ENCODE assay signal across 15 mouse cellular contexts in the genomic region with DNA sequence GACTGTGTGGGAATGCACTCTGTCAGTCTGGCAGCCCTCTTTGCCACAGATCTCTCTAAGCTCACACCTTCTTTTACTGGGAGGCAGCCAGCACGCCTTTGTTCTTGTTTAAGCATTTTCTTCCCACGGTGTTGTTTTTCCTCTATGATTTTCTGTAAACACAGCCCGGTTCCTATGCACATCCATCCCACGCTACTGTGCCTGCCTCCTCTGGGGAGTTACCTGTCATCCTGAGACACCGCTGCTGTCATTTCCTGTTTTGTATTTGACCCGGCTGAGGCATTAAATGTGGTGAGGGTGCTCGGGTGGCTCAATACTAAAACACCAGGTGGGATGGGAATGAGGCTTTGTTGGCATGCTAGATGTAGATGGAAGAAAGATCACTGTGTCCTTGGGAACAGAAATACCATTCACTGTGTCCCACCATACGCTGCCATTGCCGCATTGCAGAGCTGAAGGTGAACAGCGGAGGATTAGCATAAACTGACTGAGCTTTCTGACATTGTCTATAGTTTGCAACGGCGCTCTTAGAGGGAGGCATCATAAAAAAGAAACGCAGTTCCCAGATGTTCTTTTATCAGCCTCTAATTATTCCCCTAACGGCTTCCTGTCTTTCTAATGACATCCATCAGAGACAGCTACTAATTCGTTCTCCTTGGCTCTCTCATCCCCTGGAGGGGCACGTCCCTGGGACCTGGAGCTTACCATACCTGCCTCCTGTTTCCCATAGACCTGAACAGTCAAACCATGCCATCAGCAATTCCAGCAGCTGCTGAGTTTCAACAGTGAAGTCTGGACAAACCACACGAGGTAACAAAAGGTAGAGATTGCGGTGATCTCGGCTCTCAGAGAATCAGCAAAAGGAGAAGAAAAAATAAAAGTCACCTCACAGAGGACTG.
A peak's percentile ranks its signal among the peaks of the same experiment; 100 is the strongest.
DNase-seq lines count a peak whose midpoint lies in the region; ATAC-seq and TF ChIP-seq lines count a peak whose summit lies in the region.
"Had no signal": no experiment of that assay in that cellular context is flagged by ENCODE, and none has a peak within 500 bp of the region (broad histone marks: within the 10 kb centered on the region; RNA-seq: fewer than 3 reads in every experiment).

No protein-coding gene starts in this region.

- no peaks in the 10 kb centered on the region for H3K27me3 ChIP-seq in forebrain, embryonic 10.5 days (ENCODE audit: poor library complexity, severe bottlenecking)
- H3K27me3 ChIP-seq in forebrain, embryonic 11.5 days (ENCODE audit: control insufficient read depth, insufficient read depth, low read length): no peaks in the 10 kb centered on the region
- no peaks in the 10 kb centered on the region for H3K27me3 ChIP-seq in forebrain, embryonic 14.5 days (replicated peaks; ENCODE audit: control insufficient read depth, insufficient read depth, low read length)
- no peaks in the 10 kb centered on the region for H3K27me3 ChIP-seq in midbrain, postnatal 0 days (ENCODE audit: insufficient read depth, low read length)
- H3K27me3 ChIP-seq: lung, embryonic 15.5 days had no signal

- peak; percentile 7 for DNase-seq in forebrain, embryonic 10.5 days (ENCODE audit: extremely low spot score, low spot score)
- DNase-seq in forebrain, embryonic 11.5 days (ENCODE audit: low spot score): no peak
- no peak for DNase-seq in left cerebral cortex, adult 2 months (ENCODE audit: extremely low spot score in 1 of 2, low spot score in 2 of 2)
- no peak for DNase-seq in left cerebral cortex, postnatal 25 days (ENCODE audit: low spot score in 2 of 2)
- peak; percentile 22 for DNase-seq in forebrain, embryonic 14.5 days (ENCODE audit: low spot score)
- DNase-seq in midbrain, postnatal 0 days (ENCODE audit: low spot score): peak; percentile 24
- DNase-seq in T-cell, adult 2 months (ENCODE audit: low spot score): no peak
- DNase-seq in spleen, postnatal 10 days (ENCODE audit: low spot score in 2 of 2): no peak
- DNase-seq: cerebellum, adult 2 months; embryo, embryonic 11 days; heart, adult 2 months; kidney, adult 11 months; right cerebral cortex, adult 18-20 months had no signal

- no peak overlapping the region for H3K9ac ChIP-seq in forebrain, embryonic 11.5 days (ENCODE audit: low read length)
- H3K9ac ChIP-seq in forebrain, embryonic 14.5 days (ENCODE audit: low read length): no peak overlapping the region
- no peak overlapping the region for H3K9ac ChIP-seq in midbrain, postnatal 0 days (replicated peaks; ENCODE audit: low read length, poor library complexity, severe bottlenecking)
- H3K9ac ChIP-seq: lung, embryonic 15.5 days had no signal

- H3K9me3 ChIP-seq in forebrain, embryonic 10.5 days: no peaks in the 10 kb centered on the region
- H3K9me3 ChIP-seq in forebrain, embryonic 11.5 days (ENCODE audit: control insufficient read depth, low read length): no peaks in the 10 kb centered on the region
- no peaks in the 10 kb centered on the region for H3K9me3 ChIP-seq in forebrain, embryonic 14.5 days (replicated peaks; ENCODE audit: control insufficient read depth, low read length)
- H3K9me3 ChIP-seq in midbrain, postnatal 0 days (ENCODE audit: low read length): no peaks in the 10 kb centered on the region
- H3K9me3 ChIP-seq: lung, embryonic 15.5 days had no signal

- H3K27ac ChIP-seq in forebrain, embryonic 10.5 days: no peak overlapping the region
- no peak overlapping the region for H3K27ac ChIP-seq in forebrain, embryonic 11.5 days (ENCODE audit: low read depth, low read length)
- H3K27ac ChIP-seq in left cerebral cortex, adult 2 months: peak overlapping the region; percentile 71
- 0 out of 2 replicates have a peak overlapping the region, but pooled peaks have one; percentile 21 for H3K27ac ChIP-seq in forebrain, embryonic 14.5 days (ENCODE audit: low read depth, low read length)
- no peak overlapping the region for H3K27ac ChIP-seq in midbrain, postnatal 0 days (ENCODE audit: low read depth, low read length)
- H3K27ac ChIP-seq: heart, adult 2 months; lung, embryonic 15.5 days had no signal

- no peak overlapping the region for H3K4me2 ChIP-seq in forebrain, embryonic 11.5 days (ENCODE audit: low read depth, low read length, severe bottlenecking)
- no peak overlapping the region for H3K4me2 ChIP-seq in forebrain, embryonic 14.5 days (ENCODE audit: low read length)
- H3K4me2 ChIP-seq in midbrain, postnatal 0 days (ENCODE audit: low read depth, low read length, poor library complexity, severe bottlenecking): no peak overlapping the region
- H3K4me2 ChIP-seq: liver, embryonic 11.5 days; lung, embryonic 15.5 days had no signal

- WGBS in forebrain, embryonic 10.5 days: 75% methylated on average over 19 of the region's 19 CpGs
- WGBS in forebrain, embryonic 11.5 days: 66% methylated on average over 19 of the region's 19 CpGs
- WGBS in forebrain, embryonic 14.5 days: 44% methylated on average over 19 of the region's 19 CpGs
- WGBS in midbrain, postnatal 0 days: 64% methylated on average over 19 of the region's 19 CpGs

- no peak for TF ChIP-seq CTCF in left cerebral cortex, adult 2 months (IDR thresholded peaks at IDR 0.05)
- no peak for TF ChIP-seq CTCF in midbrain, postnatal 0 days (IDR thresholded peaks at IDR 0.05)

- H3K4me3 ChIP-seq in forebrain, embryonic 10.5 days: no peak overlapping the region
- no peak overlapping the region for H3K4me3 ChIP-seq in forebrain, embryonic 11.5 days (ENCODE audit: low read depth, low read length)
- no peak overlapping the region for H3K4me3 ChIP-seq in left cerebral cortex, adult 2 months
- H3K4me3 ChIP-seq in forebrain, embryonic 14.5 days (ENCODE audit: low read depth, low read length): no peak overlapping the region
- no peak overlapping the region for H3K4me3 ChIP-seq in midbrain, postnatal 0 days (ENCODE audit: low read depth, low read length)
- H3K4me3 ChIP-seq: heart, adult 2 months; lung, embryonic 15.5 days had no signal

- no peaks in the 10 kb centered on the region for H3K36me3 ChIP-seq in forebrain, embryonic 10.5 days (replicated peaks)
- no peaks in the 10 kb centered on the region for H3K36me3 ChIP-seq in forebrain, embryonic 11.5 days (ENCODE audit: control insufficient read depth, insufficient read depth, low read length)
- H3K36me3 ChIP-seq in forebrain, embryonic 14.5 days (ENCODE audit: control insufficient read depth, insufficient read depth, low read length): no peaks in the 10 kb centered on the region
- no peaks in the 10 kb centered on the region for H3K36me3 ChIP-seq in midbrain, postnatal 0 days (ENCODE audit: insufficient read depth, low read length)
- H3K36me3 ChIP-seq: lung, embryonic 15.5 days had no signal

- H3K4me1 ChIP-seq in forebrain, embryonic 10.5 days: no peaks in the 10 kb centered on the region
- H3K4me1 ChIP-seq in forebrain, embryonic 11.5 days (replicated peaks; ENCODE audit: control insufficient read depth, insufficient read depth, low read length): no peaks in the 10 kb centered on the region
- no peaks in the 10 kb centered on the region; the same call in 1 of the 2 replicates for H3K4me1 ChIP-seq in forebrain, embryonic 14.5 days (ENCODE audit: control insufficient read depth, insufficient read depth, low read length)
- no peaks in the 10 kb centered on the region for H3K4me1 ChIP-seq in midbrain, postnatal 0 days (ENCODE audit: insufficient read depth, low read length)
- H3K4me1 ChIP-seq: lung, embryonic 15.5 days had no signal

- ATAC-seq in forebrain, embryonic 11.5 days (replicated peaks; ENCODE audit: low FRiP score): no peak
- peak; percentile 42; the same call in 1 of the 2 replicates for ATAC-seq in forebrain, embryonic 14.5 days
- peak; percentile 47; the same call in 1 of the 2 replicates for ATAC-seq in midbrain, postnatal 0 days (ENCODE audit: low FRiP score)

- intact Hi-C loops in left cerebral cortex, adult 2 months (cut with DNase I): loop anchor here (2.0 kb wide), 1 partner anchor 25 kb away; no protein-coding TSS in a partner anchor
- intact Hi-C loops in left cerebral cortex, postnatal 25 days (cut with DNase I): loop anchor here (5.0 kb wide), 2 partner anchors 131 to 329 kb away; no protein-coding TSS in a partner anchor

Comparison
In these comparisons a context has a peak if more than half of its experiments do, and no peak if none do; other contexts are left out.
1. DNase-seq: peak in forebrain, embryonic 10.5 days (single experiment), forebrain, embryonic 14.5 days (single experiment) and midbrain, postnatal 0 days (single experiment); none in forebrain, embryonic 11.5 days (single experiment), left cerebral cortex, adult 2 months (0 of 2), left cerebral cortex, postnatal 25 days (0 of 2), T-cell, adult 2 months (single experiment) and spleen, postnatal 10 days (0 of 2).
2. H3K27ac ChIP-seq: peak in left cerebral cortex, adult 2 months (single experiment) and forebrain, embryonic 14.5 days (single experiment); none in forebrain, embryonic 10.5 days (single experiment), forebrain, embryonic 11.5 days (single experiment) and midbrain, postnatal 0 days (single experiment).